Mouse (Mus musculus) heart, embryonic 16.5 days (tissue): Measurements from ENCODE around the gene Baz1b. TPM values are rescaled to one million over a fixed set of nuclear protein-coding genes. Genes with fewer than 3 reads are reported as not detected.

Source experiments
- ATAC-seq: fragments of 200-750 bp; cut with Nextera tagmentation; replicated peaks from 2 replicates; pipeline ENCODE4 v1.8.0; 2017; ENCODE audit warnings: moderate number of reproducible peaks; ENCODE audit not compliant: insufficient read depth, low FRiP score; ENCODE audit errors: extremely low read depth
- H3K27ac ChIP-seq: fragments of 300-500 bp; sonication (generic); 2 replicates; pipeline ENCODE4 v1.5.1; 2014; ENCODE audit warnings: mild to moderate bottlenecking, low read length, control low read depth, moderate library complexity
- H3K27me3 ChIP-seq: fragments of 300-500 bp; sonication (generic); 2 replicates; pipeline ENCODE4 v1.6.1; 2014; ENCODE audit warnings: low read length, mixed read lengths; ENCODE audit not compliant: control insufficient read depth, insufficient read depth
- H3K36me3 ChIP-seq: fragments of 300-500 bp; sonication (generic); 2 replicates; pipeline ENCODE4 v1.6.1; 2014; ENCODE audit not compliant: control insufficient read depth, insufficient read depth
- H3K4me1 ChIP-seq: fragments of 300-500 bp; sonication (generic); 2 replicates; pipeline ENCODE4 v1.6.1; 2014; ENCODE audit warnings: low read length, mixed read lengths; ENCODE audit not compliant: control insufficient read depth, insufficient read depth
- H3K4me2 ChIP-seq: fragments of 300-500 bp; sonication (generic); 2 replicates; pipeline ENCODE4 v1.6.1; 2014; ENCODE audit warnings: low read depth, mild to moderate bottlenecking, control low read depth, low read length
- H3K4me3 ChIP-seq: fragments of 300-500 bp; sonication (generic); 2 replicates; pipeline ENCODE4 v1.5.1; 2014; ENCODE audit warnings: mild to moderate bottlenecking, control low read depth, low read length
- H3K9ac ChIP-seq: fragments of 300-500 bp; sonication (generic); 2 replicates; pipeline ENCODE4 v1.6.1; 2014; ENCODE audit warnings: low read length, control low read depth
- H3K9me3 ChIP-seq: fragments of 300-500 bp; sonication (generic); replicated peaks from 2 replicates; pipeline ENCODE4 v1.6.1; 2016; ENCODE audit warnings: low read length; ENCODE audit not compliant: control insufficient read depth
- WGBS: fragments of 180-500 bp; shearing (Covaris S2); extraction: QIAGEN DNeasy Blood & Tissue Kit; methylation state at CpG from one replicate; pipeline ENCODE4 v1.1.7; 2014; 5-methylcytosine and 5-hydroxymethylcytosine counted together
- polyA plus RNA-seq: library from polyadenylated mRNA; unstranded; fragments of >200 nt; fragmentation: Nextera tagmentation; extraction: Ambion mirVana; gene quantifications from 2 replicates; pipeline ENCODE4 v1.2.1, GENCODE M21; 2015

Baz1b gene
- polyA plus RNA-seq, 1 experiment from 2014 or later: 21.1 TPM

DNA sequence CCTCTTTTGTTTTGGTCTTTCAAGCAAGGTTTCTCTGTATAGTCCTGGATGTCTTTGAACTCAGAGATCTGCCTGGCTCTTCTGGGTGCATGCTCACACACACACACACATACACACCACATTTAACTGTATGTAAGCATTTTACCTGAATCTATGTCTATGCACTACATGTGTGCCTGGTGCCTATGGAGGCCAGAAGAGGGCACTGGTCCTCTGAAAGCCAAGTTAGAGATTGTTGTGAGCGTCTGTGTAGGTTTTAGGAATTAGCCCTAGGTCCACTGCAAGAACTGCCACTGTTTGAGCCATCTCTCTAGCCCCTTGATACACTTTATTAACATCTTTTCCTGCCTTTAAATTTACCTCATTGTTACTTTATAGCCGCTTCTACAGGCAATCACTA, 51.8 kb downstream of the Baz1b start:
- peaks cover 65% of the 10 kb centered on the region for H3K36me3 ChIP-seq
- no peak overlapping the region for H3K4me2 ChIP-seq
- 81% methylated on average over 2 of the region's 2 CpGs for WGBS
- peaks cover 26% of the 10 kb centered on the region for H3K4me1 ChIP-seq
- H3K27me3 ChIP-seq: no peaks in the 10 kb centered on the region
- no peaks in the 10 kb centered on the region for H3K9me3 ChIP-seq
- H3K9ac ChIP-seq: no peak overlapping the region
- ATAC-seq: no peak
- no peak overlapping the region for H3K4me3 ChIP-seq
- no peak overlapping the region for H3K27ac ChIP-seq

- no peak overlapping the region for H3K4me3 ChIP-seq
Measured at GRCm38 (mm10) chr5:135241474-135241873, 54.4 kb downstream of the Baz1b start.

GRCm38 (mm10) chr5:135242136-135242535, 55.1 kb downstream of the Baz1b start:
- no peak for ATAC-seq
- WGBS: 64% methylated on average over 12 of the region's 12 CpGs
- Histone ChIP-seq H3K4me3 (no peak overlapping the region), H3K4me1 (peaks cover 26% of the 10 kb centered on the region), H3K4me2 (no peak overlapping the region), H3K27me3 (no peaks in the 10 kb centered on the region), H3K36me3 (peaks cover 74% of the 10 kb centered on the region), H3K9me3 (no peaks in the 10 kb centered on the region), H3K9ac (0 out of 2 replicates have a peak overlapping the region, but pooled peaks have one; percentile 31), H3K27ac (peak overlapping the region; percentile 84)

More at GRCm38 (mm10) chr5:135241474-135241873, 54.4 kb downstream of the Baz1b start:
- 55% methylated on average over 1 of the region's 1 CpGs for WGBS
- peak overlapping the region; percentile 84 for H3K27ac ChIP-seq
- peak overlapping the region; percentile 6; the same call in 1 of the 2 replicates for H3K9ac ChIP-seq
- no peaks in the 10 kb centered on the region for H3K27me3 ChIP-seq
- H3K9me3 ChIP-seq: no peaks in the 10 kb centered on the region
- peaks cover 78% of the 10 kb centered on the region for H3K36me3 ChIP-seq
- 0 out of 2 replicates have a peak, but pooled peaks have one; percentile 53 for ATAC-seq
- peaks cover 26% of the 10 kb centered on the region for H3K4me1 ChIP-seq
- peak overlapping the region; percentile 20; the same call in 1 of the 2 replicates for H3K4me2 ChIP-seq

DNA sequence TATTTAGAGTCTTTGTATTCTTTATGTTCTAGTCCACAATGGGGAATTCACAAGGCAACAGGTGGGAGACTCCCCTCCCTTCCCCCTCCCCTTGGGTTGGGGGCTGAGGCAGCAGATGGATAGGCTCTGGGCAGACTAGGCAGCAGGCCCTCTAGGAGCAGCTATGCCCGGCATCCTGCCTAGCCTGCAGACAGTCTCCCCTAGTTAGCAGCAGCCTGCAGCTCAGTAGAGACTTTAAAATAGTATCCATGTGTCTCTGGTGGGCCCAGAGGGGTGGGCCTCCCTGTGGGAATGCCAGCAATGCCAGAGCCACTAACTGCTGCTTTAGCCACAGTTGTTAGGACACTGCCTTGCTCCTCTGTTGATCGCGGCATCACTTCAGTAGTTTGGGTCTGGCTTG, 55.5 kb downstream of the Baz1b start:
- no peak overlapping the region for H3K9ac ChIP-seq

DNA sequence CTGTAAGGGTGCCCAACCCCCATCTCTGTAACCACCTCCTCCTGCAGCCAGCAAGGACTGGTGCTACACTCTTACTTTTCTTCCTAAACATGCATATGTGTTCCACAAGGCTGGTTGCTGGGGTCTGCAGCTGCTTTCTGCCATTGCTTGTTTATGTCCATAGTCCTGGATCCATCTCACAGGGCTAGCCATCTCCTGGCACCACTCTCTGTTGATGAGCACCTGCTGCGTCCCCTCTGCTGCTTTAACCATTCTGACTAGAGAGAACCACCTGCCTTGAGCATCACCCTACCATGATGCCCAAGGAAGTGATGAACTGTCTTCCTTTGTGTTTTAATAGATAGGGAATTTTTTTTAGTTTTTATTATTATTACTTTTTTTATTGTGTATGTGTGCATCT, 56.1 kb downstream of the Baz1b start:
- Histone ChIP-seq H3K27ac (peak overlapping the region; percentile 84), H3K36me3 (peaks cover 64% of the 10 kb centered on the region), H3K4me3 (no peak overlapping the region), H3K4me2 (no peak overlapping the region), H3K9me3 (no peaks in the 10 kb centered on the region), H3K27me3 (no peaks in the 10 kb centered on the region), H3K9ac (no peak overlapping the region), H3K4me1 (peaks cover 26% of the 10 kb centered on the region)
- WGBS: 90% methylated on average over 1 of the region's 1 CpGs
- ATAC-seq: no peak

More for the DNA sequence above, 55.5 kb downstream of the Baz1b start:
- peak; percentile 55 for ATAC-seq
- 48% methylated on average over 3 of the region's 3 CpGs for WGBS
- H3K9me3 ChIP-seq: no peaks in the 10 kb centered on the region
- H3K27ac ChIP-seq: peak overlapping the region; percentile 84
- peaks cover 70% of the 10 kb centered on the region for H3K36me3 ChIP-seq
- no peaks in the 10 kb centered on the region for H3K27me3 ChIP-seq
- H3K4me1 ChIP-seq: peaks cover 26% of the 10 kb centered on the region
- no peak overlapping the region for H3K4me3 ChIP-seq
- no peak overlapping the region for H3K4me2 ChIP-seq

- ATAC-seq: no peak
- H3K27ac ChIP-seq: no peak overlapping the region
- no peak overlapping the region for H3K4me2 ChIP-seq
- H3K36me3 ChIP-seq: peaks cover 39% of the 10 kb centered on the region
- H3K9me3 ChIP-seq: no peaks in the 10 kb centered on the region
- 59% methylated on average over 4 of the region's 4 CpGs for WGBS
- H3K4me1 ChIP-seq: peaks cover 25% of the 10 kb centered on the region
- H3K9ac ChIP-seq: no peak overlapping the region
- no peak overlapping the region for H3K4me3 ChIP-seq
- H3K27me3 ChIP-seq: no peaks in the 10 kb centered on the region
Measured at GRCm38 (mm10) chr5:135246531-135246930, 59.5 kb downstream of the Baz1b start.

GRCm38 (mm10) chr5:135247337-135247736, 60.3 kb downstream of the Baz1b start:
- Histone ChIP-seq H3K4me3 (no peak overlapping the region), H3K36me3 (peaks cover 33% of the 10 kb centered on the region), H3K27ac (no peak overlapping the region), H3K9me3 (no peaks in the 10 kb centered on the region), H3K4me2 (no peak overlapping the region), H3K9ac (no peak overlapping the region), H3K27me3 (no peaks in the 10 kb centered on the region), H3K4me1 (peaks cover 17% of the 10 kb centered on the region; the same call in 1 of the 2 replicates)
- 73% methylated on average over 9 of the region's 9 CpGs for WGBS
- ATAC-seq: no peak

DNA sequence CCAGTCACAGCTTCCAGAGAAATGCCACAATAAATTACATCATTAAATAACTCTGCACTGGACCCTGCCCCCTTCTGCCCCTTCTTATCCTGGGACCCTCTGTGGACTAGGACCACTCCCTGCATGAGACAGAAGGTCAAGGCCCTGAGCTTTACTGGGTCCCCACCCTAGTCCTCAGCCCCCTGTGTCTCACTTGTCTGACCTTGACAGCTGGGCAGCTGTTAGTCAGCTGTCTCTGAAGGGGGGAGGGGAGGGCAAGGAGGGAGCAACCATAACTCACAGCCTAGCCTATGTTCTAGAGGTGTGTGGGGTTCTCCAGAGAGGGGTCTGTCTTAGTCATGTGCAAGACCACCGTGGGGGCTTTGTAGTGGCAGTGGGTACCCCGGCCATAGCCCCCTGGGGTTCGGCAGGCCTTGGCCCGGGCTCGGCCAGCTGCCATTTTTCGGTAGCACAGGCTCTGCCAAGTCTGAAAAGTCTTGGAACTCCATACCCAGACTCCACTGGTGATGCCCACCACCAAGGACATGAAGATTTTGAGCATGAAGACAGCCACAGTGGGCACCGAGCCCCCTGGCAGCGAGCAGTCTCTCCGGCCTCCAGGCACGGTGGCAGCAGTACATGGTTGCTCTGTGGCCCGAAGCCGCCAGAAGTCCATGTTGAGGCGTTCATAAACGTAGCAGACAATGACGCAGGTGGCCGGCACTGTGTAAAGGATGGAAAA, 62.1 kb downstream of the Baz1b start:
- no peaks in the 10 kb centered on the region for H3K27me3 ChIP-seq
- peak overlapping the region; percentile 27; the same call in 1 of the 2 replicates for H3K4me2 ChIP-seq
- 89% methylated on average over 16 of the region's 16 CpGs for WGBS
- no peak overlapping the region for H3K4me3 ChIP-seq
- peaks cover 18% of the 10 kb centered on the region for H3K36me3 ChIP-seq
- no peak overlapping the region for H3K27ac ChIP-seq
- no peaks in the 10 kb centered on the region for H3K9me3 ChIP-seq
- 0 out of 2 replicates have a peak, but pooled peaks have one; percentile 8 for ATAC-seq
- H3K9ac ChIP-seq: no peak overlapping the region; the same call in 1 of the 2 replicates
- peaks cover 13% of the 10 kb centered on the region; the same call in 1 of the 2 replicates for H3K4me1 ChIP-seq
